Mouse (Mus musculus) lung, postnatal 0 days (tissue): ENCODE results near the gene Extl1.

ENCODE experiments used
- CTCF ChIP-seq: IDR thresholded peaks from 2 replicates; pipeline ENCODE4 v1.5.1; 2016; ENCODE audit warnings: antibody characterized with exemption, mild to moderate bottlenecking
- EP300 ChIP-seq: IDR thresholded peaks from 2 replicates; pipeline ENCODE4 v1.6.1; 2016; ENCODE audit warnings: antibody characterized with exemption, mild to moderate bottlenecking, control low read depth

DNA sequence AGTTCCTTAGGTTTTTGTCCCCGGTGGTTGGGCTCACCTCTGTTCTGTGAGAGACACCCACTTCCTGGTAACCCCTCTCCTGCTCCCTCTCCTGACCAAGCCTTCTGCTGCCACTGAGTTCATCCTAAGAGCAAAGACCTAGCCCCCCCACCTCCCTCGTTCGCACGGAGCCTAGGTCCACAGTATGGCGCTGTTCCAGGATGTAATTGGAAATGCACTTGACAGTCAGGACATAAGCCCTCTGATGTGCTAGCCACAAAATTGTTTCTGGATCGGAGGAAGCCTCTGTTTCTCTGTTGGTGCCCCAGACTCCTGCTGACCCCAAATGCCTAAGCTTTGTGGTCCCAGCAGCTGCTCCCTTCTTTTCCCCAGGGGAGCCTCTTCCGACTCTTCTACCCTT, 20.1 kb upstream of the Extl1 start:
- peak; percentile 5; the same call in 1 of the 2 replicates for TF ChIP-seq CTCF
- no peak for TF ChIP-seq EP300
